Mouse (Mus musculus): Measurements from ENCODE around the gene Anp32a.

DNA sequence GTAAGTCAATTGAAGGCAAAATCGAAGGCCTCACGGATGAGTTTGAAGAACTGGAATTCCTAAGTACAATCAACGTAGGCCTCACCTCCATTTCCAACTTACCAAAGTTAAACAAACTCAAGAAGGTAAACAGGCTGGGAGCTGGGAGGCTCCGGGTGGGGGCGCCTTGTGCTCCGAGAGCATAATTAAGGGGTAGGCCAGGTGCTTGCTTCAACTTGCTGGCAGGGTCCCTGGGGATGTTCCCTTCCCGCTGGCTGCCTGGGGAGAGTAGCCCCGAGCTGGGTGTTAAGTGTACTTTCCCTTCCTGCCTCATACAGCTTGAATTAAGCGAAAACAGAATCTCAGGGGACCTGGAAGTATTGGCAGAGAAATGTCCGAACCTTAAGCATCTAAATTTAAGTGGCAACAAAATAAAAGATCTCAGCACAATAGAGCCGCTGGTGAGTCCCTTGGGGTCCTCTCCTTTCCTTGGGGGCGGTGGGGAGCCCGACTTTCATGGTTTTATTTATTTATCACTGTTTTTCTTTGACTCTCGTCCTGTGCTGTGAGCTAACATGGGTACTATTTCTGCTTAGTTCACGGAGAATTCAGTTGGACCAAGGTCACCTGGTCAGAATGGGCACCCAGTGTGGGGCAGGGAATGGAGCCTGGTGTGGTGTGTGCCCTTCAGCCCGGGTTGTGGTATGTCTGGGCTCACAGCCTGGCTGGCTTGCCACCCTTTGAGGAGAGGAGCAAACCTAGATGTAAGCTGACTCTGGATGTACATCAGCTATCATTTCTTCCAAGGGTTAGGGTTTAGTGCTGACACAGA, 30.9 kb downstream of the Anp32a start:
- TF ChIP-seq EP300 (IDR thresholded peaks at IDR 0.05) = no peak
- no peak for TF ChIP-seq CTCF (IDR thresholded peaks at IDR 0.05)

All from lung, postnatal 0 days (tissue).